Mouse (Mus musculus) liver, adult (tissue): ENCODE measurements around the gene Kcna10.

ENCODE experiments used
- GATA4 ChIP-seq: IDR thresholded peaks from 2 replicates; pipeline ENCODE4 v1.6.1; 2014; ENCODE audit warnings: mild to moderate bottlenecking, low read length; ENCODE audit not compliant: insufficient replicate concordance

The Kcna10 gene

GRCm38 (mm10) chr3:107221608-107222007 is 38.8 kb downstream of the Kcna10 start, which contains the start of gene Cym:
Cym (minus strand) TSS chr3:107221732.
- TF ChIP-seq GATA4, result no peak

GRCm38 (mm10) chr3:107223230-107223629 is 40.4 kb downstream of the Kcna10 start:
- TF ChIP-seq GATA4, result no peak

GRCm38 (mm10) chr3:107225820-107226219 is 43.0 kb downstream of the Kcna10 start:
- TF ChIP-seq GATA4, result no peak

- no peak for TF ChIP-seq GATA4
Observed at GRCm38 (mm10) chr3:107229221-107229620, 46.4 kb downstream of the Kcna10 start.

DNA sequence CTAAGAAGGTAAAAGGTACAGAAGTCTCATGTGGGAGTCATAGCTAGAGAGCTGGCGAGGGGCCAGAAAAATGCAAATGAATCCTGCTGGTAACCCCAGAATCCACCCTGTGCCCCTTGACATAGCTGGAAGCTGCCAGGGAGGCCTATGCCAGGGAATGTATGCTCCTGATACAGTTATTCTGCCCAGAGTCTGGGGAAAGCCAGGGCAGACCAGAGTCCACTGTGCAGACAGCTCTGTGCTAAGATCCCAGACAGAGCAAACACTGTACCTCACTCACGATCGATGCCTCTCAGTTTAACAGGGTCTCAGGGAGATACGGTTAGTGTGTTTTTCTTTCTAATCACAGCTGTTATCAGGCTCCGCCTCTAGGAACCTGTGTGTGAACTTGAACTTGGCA is 47.0 kb downstream of the Kcna10 start:
- TF ChIP-seq GATA4, result peak; percentile 95

- TF ChIP-seq GATA4, result no peak
Observed at GRCm38 (mm10) chr3:107230527-107230926, 47.7 kb downstream of the Kcna10 start, which contains the start of gene A630076J17Rik. A630076J17Rik (plus strand) TSS chr3:107230614.

- no peak for TF ChIP-seq GATA4
Observed at GRCm38 (mm10) chr3:107231202-107231601, 48.3 kb downstream of the Kcna10 start.

DNA sequence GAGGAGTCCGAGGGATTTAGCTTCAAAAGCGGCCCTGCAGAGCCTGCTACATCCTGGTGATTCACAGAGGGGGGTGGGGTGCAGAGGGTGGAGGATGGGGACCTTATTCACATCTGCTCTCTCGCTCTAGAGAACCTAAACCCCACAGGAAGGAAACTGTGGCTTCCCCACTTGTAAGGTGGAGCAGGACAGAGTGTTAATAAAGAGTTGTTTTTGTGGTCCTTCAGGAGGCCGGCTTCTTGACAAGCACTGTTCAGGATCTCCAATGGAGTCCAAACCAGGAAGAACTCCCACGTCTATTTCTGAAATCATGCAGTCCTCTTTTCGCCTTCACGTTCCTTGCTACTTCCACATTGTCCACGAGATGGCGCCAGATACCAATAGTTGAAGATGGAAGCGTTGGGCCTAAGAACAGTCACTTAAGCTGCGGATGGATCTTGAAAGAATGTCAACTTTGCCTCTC is 50.5 kb downstream of the Kcna10 start:
- no peak for TF ChIP-seq GATA4

- no peak for TF ChIP-seq GATA4
Observed at GRCm38 (mm10) chr3:107233945-107234344, 51.1 kb downstream of the Kcna10 start.

DNA sequence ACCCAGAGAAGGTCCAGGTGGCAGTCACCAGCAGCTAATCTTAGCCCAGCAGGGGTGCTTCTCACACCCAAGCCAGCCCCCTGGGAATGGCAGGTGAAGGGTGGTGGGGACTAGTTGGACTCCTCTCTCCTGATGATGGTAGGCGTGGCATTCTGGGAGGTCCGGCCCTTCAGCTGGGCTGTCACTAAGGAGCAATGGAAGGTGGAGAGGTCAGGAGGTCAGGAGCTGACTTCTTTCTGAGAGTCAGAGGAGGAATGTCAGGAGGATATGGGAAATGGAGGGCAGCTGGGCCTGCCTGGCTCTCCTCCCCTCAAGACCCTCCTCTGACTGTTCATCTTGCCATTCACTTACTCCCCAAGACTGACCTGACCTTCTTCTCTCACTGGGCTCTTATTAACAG is 55.2 kb downstream of the Kcna10 start:
- TF ChIP-seq GATA4, result no peak

DNA sequence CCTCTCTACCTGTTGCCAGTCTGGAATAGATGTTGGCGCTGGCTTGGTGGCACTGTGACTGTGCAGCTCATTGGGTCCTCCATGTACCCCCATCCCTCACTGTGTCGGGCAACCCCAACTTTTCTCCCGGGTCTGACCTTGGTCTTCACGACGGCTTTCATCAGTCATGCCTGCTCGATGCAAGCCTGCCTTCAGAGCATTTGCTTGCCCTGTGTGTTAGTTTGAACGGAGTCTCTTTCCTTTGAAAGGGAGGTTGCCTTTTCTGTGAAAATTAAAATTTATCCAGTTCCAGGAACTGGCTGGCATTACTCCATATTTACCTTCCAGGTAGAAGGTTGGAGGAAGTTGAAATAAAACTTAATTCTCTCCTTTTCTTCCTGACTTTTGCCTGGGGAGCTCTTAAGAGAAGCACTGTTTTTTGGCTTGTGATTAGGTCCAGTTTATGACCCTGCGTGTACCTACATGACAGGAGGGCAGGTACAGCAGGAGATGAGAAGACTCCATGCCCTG is 55.7 kb downstream of the Kcna10 start:
- no peak for TF ChIP-seq GATA4

DNA sequence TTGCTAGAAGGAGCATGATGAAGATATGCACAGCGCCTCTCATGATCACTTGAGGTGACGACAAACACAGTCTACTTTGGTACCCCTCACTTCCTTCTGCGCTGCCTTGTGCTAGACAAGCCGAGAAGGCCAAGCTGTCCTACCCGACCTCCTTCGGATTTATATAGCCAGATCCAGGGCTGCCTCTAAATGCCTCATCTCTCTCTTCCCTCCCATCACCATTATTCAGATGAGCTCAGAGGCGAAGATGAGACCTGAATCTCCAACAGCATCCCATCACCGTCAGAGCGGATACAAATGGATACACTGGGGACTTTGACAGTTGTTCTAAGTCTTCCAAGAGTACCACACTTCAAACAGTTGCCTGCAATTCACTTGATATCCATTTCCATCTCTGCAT is 56.8 kb downstream of the Kcna10 start, which contains the start of gene Prok1:
TSS of gene Prok1 (minus strand) at position 101 of the 400 bp plus-strand sequence.
- TF ChIP-seq GATA4, result no peak

- TF ChIP-seq GATA4, result no peak
Observed at GRCm38 (mm10) chr3:107241389-107242094, 58.7 kb downstream of the Kcna10 start.
